Comparison of ENCODE assay signal across 8 mouse cellular contexts in the genomic region with DNA sequence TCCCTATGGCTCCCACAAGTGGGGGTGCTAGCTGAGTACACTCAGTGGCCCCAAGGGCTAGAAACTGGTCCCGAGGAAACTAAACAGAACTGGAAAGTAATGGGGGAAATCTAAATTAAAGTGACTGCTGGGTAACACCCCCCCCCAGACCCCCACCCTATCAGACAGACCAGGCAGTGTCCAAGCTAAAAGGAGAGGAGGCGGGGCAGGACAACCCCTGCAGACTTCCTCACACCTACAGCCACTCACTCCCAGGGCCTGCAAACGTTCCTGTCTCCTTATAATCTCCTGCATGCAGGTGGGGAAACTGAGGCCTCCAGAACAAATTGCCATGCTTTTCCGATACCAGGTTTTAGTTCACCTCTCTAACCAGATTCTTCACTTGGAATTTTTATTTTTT. TPM values are rescaled to one million over a fixed set of nuclear protein-coding genes. Genes with fewer than 3 reads are reported as not detected.
DNase-seq lines count a peak whose midpoint lies in the region; ATAC-seq and TF ChIP-seq lines count a peak whose summit lies in the region.

No protein-coding gene starts in this region.

- H3K9ac ChIP-seq in liver, adult 2 months (ENCODE audit: low read depth, low read length), result no peak overlapping the region

- no peak for ATAC-seq in cerebellum, adult (ENCODE audit: insufficient number of reproducible peaks, low FRiP score, low TSS enrichment)
- no peak for ATAC-seq in megakaryocyte, adult 5-6 weeks (ENCODE audit: poor library complexity, severe bottlenecking)

- peaks cover 21% of the 10 kb centered on the region for H3K4me1 ChIP-seq in cerebellum, adult 2 months (ENCODE audit: control insufficient read depth, insufficient read depth, low read length)
- peaks cover 75% of the 10 kb centered on the region for H3K4me1 ChIP-seq in megakaryocyte, embryonic 14.5 days
- peaks cover 18% of the 10 kb centered on the region for H3K4me1 ChIP-seq in liver, adult 2 months (ENCODE audit: control insufficient read depth, insufficient read depth, low read length)

- peak overlapping the region; percentile 89; the same call in 1 of the 2 replicates for H3K27ac ChIP-seq in cerebellum, adult 2 months (ENCODE audit: insufficient read depth, low read length)
- no peak overlapping the region for H3K27ac ChIP-seq in liver, adult 2 months (replicated peaks; ENCODE audit: insufficient read depth, low read depth, low read length)

- no peaks in the 10 kb centered on the region for H3K27me3 ChIP-seq in cerebellum, adult 2 months (ENCODE audit: control insufficient read depth, insufficient read depth, low read length)
- no peaks in the 10 kb centered on the region for H3K27me3 ChIP-seq in megakaryocyte, embryonic 14.5 days (replicated peaks)
- H3K27me3 ChIP-seq in liver, adult 2 months (ENCODE audit: control insufficient read depth, insufficient read depth, low read length), result no peaks in the 10 kb centered on the region

- H3K4me3 ChIP-seq in cerebellum, adult 2 months (replicated peaks; ENCODE audit: insufficient read depth, low read depth, low read length), result peak overlapping the region; percentile 92
- peak overlapping the region; percentile 98 for H3K4me3 ChIP-seq in megakaryocyte, embryonic 14.5 days (replicated peaks)
- H3K4me3 ChIP-seq in liver, adult 2 months (ENCODE audit: insufficient read depth, low read depth, low read length), result peak overlapping the region; percentile 82

- 2% methylated on average over 4 of the region's 4 CpGs for WGBS in cerebellum, adult 2 months
- 37% methylated on average over 4 of the region's 4 CpGs for WGBS in liver, adult 2 months

- H3K79me2 ChIP-seq in liver, adult 2 months (ENCODE audit: control insufficient read depth, insufficient read depth, low read length), result peaks cover 11% of the 10 kb centered on the region; the same call in 1 of the 2 replicates

- no peaks in the 10 kb centered on the region for H3K9me3 ChIP-seq in megakaryocyte, embryonic 14.5 days

- peak; percentile 37 to 39 for DNase-seq in cerebellum, adult 2 months
- no peak for DNase-seq in liver, adult 2 months (ENCODE audit: extremely low read depth, low read depth, low spot score)
- no peak for DNase-seq in urinary bladder, adult 2 months (ENCODE audit: low spot score)
- DNase-seq in frontal cortex, postnatal 10 days (ENCODE audit: low spot score in 2 of 2), result no peak
- DNase-seq in thymus, postnatal 10 days (ENCODE audit: low spot score in 2 of 2), result no peak

- TF ChIP-seq CTCF in cerebellum, adult 2 months (IDR thresholded peaks at IDR 0.05; ENCODE audit: borderline replicate concordance, insufficient read depth, low read depth, low read length), result no peak
- TF ChIP-seq CTCF in liver, adult 2 months (IDR thresholded peaks at IDR 0.05; ENCODE audit: low read depth, low read length), result no peak

- peaks cover 14% of the 10 kb centered on the region for H3K36me3 ChIP-seq in megakaryocyte, embryonic 14.5 days (replicated peaks; ENCODE audit: low read length)
- no peaks in the 10 kb centered on the region for H3K36me3 ChIP-seq in liver, adult 2 months (ENCODE audit: control insufficient read depth, insufficient read depth, low read length)

- TF ChIP-seq POLR2A in cerebellum, adult 2 months (IDR thresholded peaks at IDR 0.05; ENCODE audit: borderline replicate concordance, insufficient read depth, low read length), result no peak
- TF ChIP-seq POLR2A in liver, adult 2 months (IDR thresholded peaks at IDR 0.05; ENCODE audit: extremely low read depth, insufficient read depth, low read length), result no peak

RNA-seq across cellular contexts. Expression of a gene that starts 0.9 kb away (rescaled TPM):
- 61.4 and 66.2 TPM in 2 replicates for polyA plus RNA-seq in cerebellum, adult 2 months (2012; rRNA removed)
- 0.36 and 1.5 TPM in 2 replicates for polyA plus RNA-seq in megakaryocyte, embryonic 14.5 days (2012; ENCODE audit: insufficient read depth, low replicate concordance)
- total RNA-seq in megakaryocyte, adult 5-6 weeks (2015), result 9.3 and 12.0 TPM in 2 replicates
- total RNA-seq in megakaryocyte, adult 5-6 weeks (2017), result 7.3 and 10.0 TPM in 2 replicates
- 5.4 and 5.8 TPM in 2 replicates for total RNA-seq in liver, adult 2 months (2014; rRNA removed)
- 3.0 and 3.8 TPM in 2 replicates for polyA plus RNA-seq in liver, adult 2 months (2012; rRNA removed)
- 19.9 and 20.2 TPM in 2 replicates for polyA plus RNA-seq in urinary bladder, adult 2 months (2012; rRNA removed)

Comparison
In these comparisons a context has a peak if more than half of its experiments do, and no peak if none do; other contexts are left out.
1. DNase-seq: peak in cerebellum, adult 2 months (2 of 2); none in liver, adult 2 months (single experiment), urinary bladder, adult 2 months (single experiment), frontal cortex, postnatal 10 days (0 of 2) and thymus, postnatal 10 days (0 of 2).
2. Peak in every context shown above with its lines, with median percentiles within 50 percentile points of each other: H3K4me3 ChIP-seq.